Mouse (Mus musculus): ENCODE measurements at regions not wholly inside any gene's neighbourhood (a gene's known extent, or its start where the extent isn't known, plus 50 kb on each side); places are given as distances from the start of the nearest gene placed in this dataset.
A peak's percentile ranks its signal among the peaks of the same experiment; 100 is the strongest.

GRCm38 (mm10) chr13:80962789-80963590, 79.8 kb downstream of the Arrdc3 start:
- DNase-seq (ENCODE audit: low spot score in 2 of 2) = peak; percentile 40 to 44
- no peak for TF ChIP-seq CTCF (conservative IDR thresholded peaks at IDR 0.05)
- peak overlapping the region; percentile 71 for H3K4me3 ChIP-seq

DNA sequence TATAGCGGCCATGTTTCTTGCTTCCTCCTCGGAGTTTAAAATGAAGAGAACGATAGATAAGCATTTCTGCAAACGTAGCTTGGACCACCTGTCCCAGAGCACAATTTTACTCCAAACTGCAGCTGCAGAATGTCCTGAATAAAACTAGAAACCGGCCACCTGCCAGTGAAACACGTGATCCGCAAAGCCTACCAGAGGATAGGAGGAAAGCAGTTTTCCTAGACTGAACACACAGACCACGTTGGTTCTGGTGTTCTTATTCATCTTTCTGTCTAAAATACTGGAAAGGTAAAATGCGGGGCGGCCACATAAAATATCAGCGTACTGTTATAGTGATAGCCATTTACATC, 80.4 kb downstream of the Arrdc3 start:
- peak in 1 of 2 experiments; percentile 18 for DNase-seq (ENCODE audit: low spot score in 2 of 2)
- Histone ChIP-seq H3K4me3 (peak overlapping the region; percentile 71), H3K27ac (peak overlapping the region; percentile 91)
- no peak for TF ChIP-seq CTCF (conservative IDR thresholded peaks at IDR 0.05)

More at GRCm38 (mm10) chr13:80962789-80963590, 79.8 kb downstream of the Arrdc3 start:
- peak overlapping the region; percentile 91 for H3K27ac ChIP-seq

- DNase-seq (ENCODE audit: low spot score in 2 of 2) = no peak
Measured at GRCm38 (mm10) chr13:80971664-80972063, 88.5 kb downstream of the Arrdc3 start.

GRCm38 (mm10) chr13:80974424-80974823, 91.2 kb downstream of the Arrdc3 start:
- H3K27ac ChIP-seq = no peak overlapping the region
- H3K4me3 ChIP-seq = no peak overlapping the region
- DNase-seq (ENCODE audit: low spot score in 2 of 2) = no peak
- no peak for TF ChIP-seq CTCF (conservative IDR thresholded peaks at IDR 0.05)

More at GRCm38 (mm10) chr13:80971664-80972063, 88.5 kb downstream of the Arrdc3 start:
- no peak for TF ChIP-seq CTCF (conservative IDR thresholded peaks at IDR 0.05)
- H3K4me3 ChIP-seq = no peak overlapping the region
- H3K27ac ChIP-seq = no peak overlapping the region

DNA sequence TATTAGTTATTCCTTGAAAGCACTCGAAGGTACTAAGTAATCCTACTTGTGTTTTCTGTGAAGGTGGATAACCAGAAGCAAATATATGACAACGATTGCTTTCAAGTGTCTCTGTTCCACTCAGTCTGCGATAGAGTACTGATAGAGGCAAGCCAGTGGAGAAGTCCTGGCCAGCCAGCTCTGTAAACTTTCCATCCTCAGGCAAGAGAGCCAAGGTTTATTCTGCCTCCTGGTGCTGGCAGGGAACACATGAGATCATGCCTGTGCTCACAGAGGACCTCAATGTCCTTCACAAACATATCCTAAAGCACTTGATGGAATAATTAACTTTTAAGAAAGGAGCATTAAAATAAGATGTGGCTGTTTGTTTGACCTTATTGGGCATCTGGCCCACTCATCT, 94.1 kb downstream of the Arrdc3 start:
- DNase-seq (ENCODE audit: low spot score in 2 of 2) = no peak
- no peak for TF ChIP-seq CTCF (conservative IDR thresholded peaks at IDR 0.05)
- H3K4me3 ChIP-seq = no peak overlapping the region
- H3K27ac ChIP-seq = peak overlapping the region; percentile 69

- TF ChIP-seq CTCF (conservative IDR thresholded peaks at IDR 0.05) = no peak
- no peak overlapping the region for H3K4me3 ChIP-seq
- DNase-seq (ENCODE audit: low spot score in 2 of 2) = no peak
- no peak overlapping the region for H3K27ac ChIP-seq
Measured at GRCm38 (mm10) chr13:80981201-80981600, 98.0 kb downstream of the Arrdc3 start.

- DNase-seq (ENCODE audit: low spot score in 2 of 2) = no peak
- no peak overlapping the region for H3K4me3 ChIP-seq
- no peak for TF ChIP-seq CTCF (conservative IDR thresholded peaks at IDR 0.05)
- no peak overlapping the region for H3K27ac ChIP-seq
Measured at GRCm38 (mm10) chr13:80986657-80987056, 103.5 kb downstream of the Arrdc3 start.

- H3K27ac ChIP-seq = no peak overlapping the region
- no peak for TF ChIP-seq CTCF (conservative IDR thresholded peaks at IDR 0.05)
- DNase-seq (ENCODE audit: low spot score in 2 of 2) = no peak
- H3K4me3 ChIP-seq = no peak overlapping the region
Measured at GRCm38 (mm10) chr13:80989756-80990155, 106.6 kb downstream of the Arrdc3 start.

DNA sequence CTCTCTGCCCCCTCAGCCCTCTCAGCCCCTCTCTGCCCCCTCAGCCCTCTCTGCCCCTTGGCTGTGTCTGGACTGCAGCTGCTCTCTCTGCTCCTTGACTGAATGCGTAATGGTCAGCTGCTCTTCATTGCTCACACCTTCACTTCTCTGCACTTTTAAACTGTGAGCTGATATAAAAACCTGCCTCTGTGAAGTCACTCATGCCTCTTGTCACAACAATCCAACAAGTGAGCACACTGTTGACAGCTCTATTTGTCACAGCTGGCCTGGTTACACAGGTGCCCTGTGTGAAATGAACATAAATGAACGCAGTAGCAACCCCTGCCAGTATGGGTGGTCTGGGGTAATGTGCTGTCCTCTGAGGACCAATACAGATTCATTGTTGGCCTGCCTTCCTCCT, 109.2 kb downstream of the Arrdc3 start:
- DNase-seq (ENCODE audit: low spot score in 2 of 2) = no peak
- no peak for TF ChIP-seq CTCF (conservative IDR thresholded peaks at IDR 0.05)
- Histone ChIP-seq H3K4me3 (no peak overlapping the region), H3K27ac (no peak overlapping the region)

GRCm38 (mm10) chr13:81008864-81009766, 125.9 kb downstream of the Arrdc3 start:
- DNase-seq (ENCODE audit: low spot score in 2 of 2) = no peak
- Histone ChIP-seq H3K27ac (no peak overlapping the region), H3K4me3 (no peak overlapping the region)
- TF ChIP-seq CTCF (conservative IDR thresholded peaks at IDR 0.05) = no peak

DNA sequence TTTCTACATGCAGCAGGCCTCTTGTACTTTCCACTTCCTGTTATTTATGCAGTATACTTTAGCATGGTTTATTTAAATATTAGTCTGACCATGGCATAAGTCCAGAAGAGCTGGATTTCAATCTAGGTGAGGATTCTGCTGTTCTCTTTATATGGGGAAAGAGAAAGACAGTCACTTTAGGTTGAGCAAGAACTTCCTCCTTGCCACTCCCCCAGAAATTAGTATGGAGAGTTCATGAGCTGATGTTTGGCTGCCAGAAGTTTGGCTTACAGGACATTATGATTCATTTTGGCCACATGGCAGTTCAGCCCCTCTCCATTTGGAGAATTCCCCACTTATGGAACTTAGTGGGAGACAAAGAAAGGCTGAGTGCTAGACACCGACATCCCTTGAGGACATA, 130.8 kb downstream of the Arrdc3 start:
- no peak for TF ChIP-seq CTCF (conservative IDR thresholded peaks at IDR 0.05)
- Histone ChIP-seq H3K4me3 (no peak overlapping the region), H3K27ac (no peak overlapping the region)
- DNase-seq (ENCODE audit: low spot score in 2 of 2) = no peak

DNA sequence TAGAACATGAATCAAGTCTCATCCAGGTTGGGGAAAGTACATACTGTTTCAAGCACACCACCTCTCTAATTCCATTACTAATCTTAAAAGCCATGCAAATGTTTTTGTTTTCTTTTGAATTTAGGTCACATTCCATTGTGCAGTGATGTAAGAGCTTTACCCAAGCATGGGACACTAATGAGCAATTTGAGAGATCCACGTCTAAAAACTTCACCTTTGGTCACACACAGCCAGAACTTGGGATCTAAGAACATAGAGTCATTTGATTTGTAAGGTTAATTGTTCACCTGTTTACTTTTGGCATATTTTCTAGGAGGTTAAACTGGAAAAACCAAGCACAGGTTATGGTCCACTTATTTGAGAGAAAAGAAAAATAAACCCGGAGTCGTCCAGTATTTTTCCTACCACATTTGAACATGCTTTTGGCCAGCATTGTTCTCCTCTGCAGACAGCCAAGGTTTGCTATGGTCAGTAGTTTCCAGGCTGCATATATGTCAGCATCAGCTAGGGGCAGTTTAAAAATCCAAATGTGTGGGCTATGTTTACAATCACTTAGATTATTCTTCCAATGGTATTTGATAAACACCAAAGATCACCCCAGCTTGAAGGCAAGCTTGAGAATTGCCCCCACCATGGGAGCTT, 137.0 kb downstream of the Arrdc3 start:
- Histone ChIP-seq H3K27ac (no peak overlapping the region), H3K4me3 (no peak overlapping the region)
- no peak for DNase-seq (ENCODE audit: low spot score in 2 of 2)
- TF ChIP-seq CTCF (conservative IDR thresholded peaks at IDR 0.05) = no peak

DNA sequence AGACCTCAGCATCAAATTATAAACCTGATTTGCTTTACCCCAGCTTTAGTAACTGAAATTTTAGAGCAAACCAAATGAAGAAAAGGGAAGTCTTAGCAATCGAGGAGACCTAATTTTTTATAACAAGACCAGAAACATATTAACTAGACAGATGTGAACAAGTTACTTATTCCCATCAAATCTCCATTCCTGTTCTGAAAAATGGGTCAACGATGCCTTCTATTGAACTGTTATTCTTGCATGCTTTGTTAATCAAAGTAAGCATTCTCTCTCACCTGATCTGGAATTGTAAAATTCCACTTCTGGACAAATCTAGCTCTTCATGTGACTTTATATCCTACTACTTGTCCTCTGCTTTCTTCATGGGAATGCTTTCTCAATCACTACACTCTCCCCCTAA, 137.6 kb downstream of the Arrdc3 start:
- DNase-seq (ENCODE audit: low spot score in 2 of 2) = no peak

More for the DNA sequence above, 137.6 kb downstream of the Arrdc3 start:
- Histone ChIP-seq H3K27ac (no peak overlapping the region), H3K4me3 (no peak overlapping the region)
- TF ChIP-seq CTCF (conservative IDR thresholded peaks at IDR 0.05) = no peak

All from layer of hippocampus, adult 2 months (tissue).